Mouse (Mus musculus) heart, embryonic 16.5 days (tissue): ENCODE measurements around the gene Mfge8. TPM values are rescaled to one million over a fixed set of nuclear protein-coding genes. Genes with fewer than 3 reads are reported as not detected.

Source experiments
- ATAC-seq: fragments of 200-750 bp; cut with Nextera tagmentation; replicated peaks from 2 replicates; pipeline ENCODE4 v1.8.0; 2017; ENCODE audit warnings: moderate number of reproducible peaks; ENCODE audit not compliant: insufficient read depth, low FRiP score; ENCODE audit errors: extremely low read depth
- H3K27ac ChIP-seq: fragments of 300-500 bp; sonication (generic); 2 replicates; pipeline ENCODE4 v1.5.1; 2014; ENCODE audit warnings: mild to moderate bottlenecking, low read length, control low read depth, moderate library complexity
- H3K27me3 ChIP-seq: fragments of 300-500 bp; sonication (generic); 2 replicates; pipeline ENCODE4 v1.6.1; 2014; ENCODE audit warnings: low read length, mixed read lengths; ENCODE audit not compliant: control insufficient read depth, insufficient read depth
- H3K36me3 ChIP-seq: fragments of 300-500 bp; sonication (generic); 2 replicates; pipeline ENCODE4 v1.6.1; 2014; ENCODE audit not compliant: control insufficient read depth, insufficient read depth
- H3K4me1 ChIP-seq: fragments of 300-500 bp; sonication (generic); 2 replicates; pipeline ENCODE4 v1.6.1; 2014; ENCODE audit warnings: low read length, mixed read lengths; ENCODE audit not compliant: control insufficient read depth, insufficient read depth
- H3K4me2 ChIP-seq: fragments of 300-500 bp; sonication (generic); 2 replicates; pipeline ENCODE4 v1.6.1; 2014; ENCODE audit warnings: low read depth, mild to moderate bottlenecking, control low read depth, low read length
- H3K4me3 ChIP-seq: fragments of 300-500 bp; sonication (generic); 2 replicates; pipeline ENCODE4 v1.5.1; 2014; ENCODE audit warnings: mild to moderate bottlenecking, control low read depth, low read length
- H3K9ac ChIP-seq: fragments of 300-500 bp; sonication (generic); 2 replicates; pipeline ENCODE4 v1.6.1; 2014; ENCODE audit warnings: low read length, control low read depth
- H3K9me3 ChIP-seq: fragments of 300-500 bp; sonication (generic); replicated peaks from 2 replicates; pipeline ENCODE4 v1.6.1; 2016; ENCODE audit warnings: low read length; ENCODE audit not compliant: control insufficient read depth
- WGBS: fragments of 180-500 bp; shearing (Covaris S2); extraction: QIAGEN DNeasy Blood & Tissue Kit; methylation state at CpG from one replicate; pipeline ENCODE4 v1.1.7; 2014; 5-methylcytosine and 5-hydroxymethylcytosine counted together
- polyA plus RNA-seq: library from polyadenylated mRNA; unstranded; fragments of >200 nt; fragmentation: Nextera tagmentation; extraction: Ambion mirVana; gene quantifications from 2 replicates; pipeline ENCODE4 v1.2.1, GENCODE M21; 2015

Gene Mfge8
- polyA plus RNA-seq, 1 experiment from 2014 or later = 239 TPM

- Histone ChIP-seq H3K4me1 (no peaks in the 10 kb centered on the region), H3K9ac (no peak overlapping the region), H3K27me3 (no peaks in the 10 kb centered on the region), H3K36me3 (peaks cover 57% of the 10 kb centered on the region), H3K9me3 (no peaks in the 10 kb centered on the region), H3K4me2 (no peak overlapping the region), H3K4me3 (no peak overlapping the region), H3K27ac (no peak overlapping the region)
- no peak for ATAC-seq
- 65% methylated on average over 6 of the region's 6 CpGs for WGBS
Observed at GRCm38 (mm10) chr7:79139328-79139824, 9.5 kb downstream of the Mfge8 start.

- H3K9me3 ChIP-seq = no peaks in the 10 kb centered on the region
- no peak overlapping the region for H3K27ac ChIP-seq
- no peak for ATAC-seq
- H3K27me3 ChIP-seq = peaks cover 9% of the 10 kb centered on the region; the same call in 1 of the 2 replicates
- H3K36me3 ChIP-seq = peaks cover 33% of the 10 kb centered on the region
- WGBS = 23% methylated on average over 6 of the region's 6 CpGs
- no peak overlapping the region for H3K9ac ChIP-seq
- no peak overlapping the region for H3K4me3 ChIP-seq
- peaks cover 30% of the 10 kb centered on the region for H3K4me1 ChIP-seq
- no peak overlapping the region for H3K4me2 ChIP-seq
Observed at GRCm38 (mm10) chr7:79133391-79133790, 15.5 kb downstream of the Mfge8 start.

GRCm38 (mm10) chr7:79130843-79131444, 17.9 kb downstream of the Mfge8 start, which contains the start of gene Hapln3:
Gene Hapln3 (minus strand): TSS chr7:79131018.
- Histone ChIP-seq H3K27me3 (peaks cover 9% of the 10 kb centered on the region; the same call in 1 of the 2 replicates), H3K36me3 (peaks cover 20% of the 10 kb centered on the region), H3K9me3 (no peaks in the 10 kb centered on the region), H3K4me3 (peak within 1 kb of the TSS; percentile 44), H3K4me2 (peak within 1 kb of the TSS; percentile 72), H3K4me1 (peaks cover 30% of the 10 kb centered on the region), H3K9ac (peak within 1 kb of the TSS; percentile 61), H3K27ac (no peak within 1 kb of the TSS)
- WGBS = 4% methylated on average over 19 of the region's 19 CpGs
- peak; percentile 33; the same call in 1 of the 2 replicates for ATAC-seq

- H3K4me2 ChIP-seq = peak overlapping the region; percentile 72
- peaks cover 15% of the 10 kb centered on the region for H3K36me3 ChIP-seq
- H3K9me3 ChIP-seq = no peaks in the 10 kb centered on the region
- H3K27ac ChIP-seq = no peak overlapping the region
- H3K27me3 ChIP-seq = peaks cover 9% of the 10 kb centered on the region; the same call in 1 of the 2 replicates
- 12% methylated on average over 13 of the region's 13 CpGs for WGBS
- peak overlapping the region; percentile 44 for H3K4me3 ChIP-seq
- H3K4me1 ChIP-seq = peaks cover 30% of the 10 kb centered on the region
- H3K9ac ChIP-seq = peak overlapping the region; percentile 61
- no peak for ATAC-seq
Observed at GRCm38 (mm10) chr7:79130385-79130784, 18.5 kb downstream of the Mfge8 start.

GRCm38 (mm10) chr7:79129883-79130282, 19.0 kb downstream of the Mfge8 start:
- peaks cover 9% of the 10 kb centered on the region; the same call in 1 of the 2 replicates for H3K27me3 ChIP-seq
- no peaks in the 10 kb centered on the region for H3K9me3 ChIP-seq
- 22% methylated on average over 8 of the region's 8 CpGs for WGBS
- ATAC-seq = no peak
- peaks cover 30% of the 10 kb centered on the region for H3K4me1 ChIP-seq
- H3K4me2 ChIP-seq = peak overlapping the region; percentile 72
- H3K27ac ChIP-seq = no peak overlapping the region
- no peak overlapping the region for H3K9ac ChIP-seq
- H3K36me3 ChIP-seq = peaks cover 10% of the 10 kb centered on the region
- H3K4me3 ChIP-seq = no peak overlapping the region

GRCm38 (mm10) chr7:79123465-79123864, 25.4 kb downstream of the Mfge8 start:
- Histone ChIP-seq H3K9me3 (no peaks in the 10 kb centered on the region), H3K4me1 (no peaks in the 10 kb centered on the region), H3K4me3 (no peak overlapping the region), H3K9ac (no peak overlapping the region), H3K27ac (no peak overlapping the region), H3K27me3 (no peaks in the 10 kb centered on the region), H3K36me3 (no peaks in the 10 kb centered on the region), H3K4me2 (no peak overlapping the region)
- WGBS = 76% methylated on average over 5 of the region's 5 CpGs
- no peak for ATAC-seq

- H3K9ac ChIP-seq = no peak overlapping the region
- no peak overlapping the region for H3K4me2 ChIP-seq
- no peak overlapping the region for H3K27ac ChIP-seq
- no peaks in the 10 kb centered on the region for H3K36me3 ChIP-seq
- H3K4me1 ChIP-seq = no peaks in the 10 kb centered on the region
- H3K27me3 ChIP-seq = no peaks in the 10 kb centered on the region
- no peak overlapping the region for H3K4me3 ChIP-seq
- ATAC-seq = no peak
- no peaks in the 10 kb centered on the region; the same call in 1 of the 2 replicates for H3K9me3 ChIP-seq
- 55% methylated on average over 4 of the region's 4 CpGs for WGBS
Observed at GRCm38 (mm10) chr7:79113848-79114247, 35.0 kb downstream of the Mfge8 start.

GRCm38 (mm10) chr7:79096492-79096891, 52.4 kb downstream of the Mfge8 start:
- no peaks in the 10 kb centered on the region for H3K9me3 ChIP-seq
- H3K4me1 ChIP-seq = no peaks in the 10 kb centered on the region
- H3K27ac ChIP-seq = no peak overlapping the region
- no peak overlapping the region for H3K4me3 ChIP-seq
- no peak overlapping the region for H3K9ac ChIP-seq
- ATAC-seq = no peak
- whole genome bisulfite sequencing = 68% methylated on average over 5 of the region's 5 CpGs
- no peaks in the 10 kb centered on the region for H3K36me3 ChIP-seq
- H3K27me3 ChIP-seq = no peaks in the 10 kb centered on the region
- no peak overlapping the region for H3K4me2 ChIP-seq

GRCm38 (mm10) chr7:79089111-79089510, 59.7 kb downstream of the Mfge8 start:
- Histone ChIP-seq H3K4me1 (no peaks in the 10 kb centered on the region), H3K27me3 (no peaks in the 10 kb centered on the region), H3K4me3 (no peak overlapping the region), H3K4me2 (no peak overlapping the region), H3K9ac (no peak overlapping the region), H3K36me3 (no peaks in the 10 kb centered on the region), H3K9me3 (no peaks in the 10 kb centered on the region), H3K27ac (no peak overlapping the region)
- no peak for ATAC-seq
- 63% methylated on average over 4 of the region's 4 CpGs for WGBS
